Mouse (Mus musculus) intestine, embryonic 15.5 days (tissue): ENCODE data around the gene Man2a2. TPM values are rescaled to one million over a fixed set of nuclear protein-coding genes. Genes with fewer than 3 reads are reported as not detected.

ENCODE experiments used
- ATAC-seq: fragments of 200-750 bp; cut with Nextera tagmentation; 2 replicates; pipeline ENCODE4 v1.8.0; 2017; ENCODE audit warnings: moderate TSS enrichment, moderate library complexity
- H3K27ac ChIP-seq: fragments of 300-500 bp; sonication (generic); 2 replicates; pipeline ENCODE4 v1.5.1; 2015; ENCODE audit warnings: mild to moderate bottlenecking, inconsistent platforms
- H3K27me3 ChIP-seq: fragments of 300-500 bp; sonication (generic); replicated peaks from 2 replicates; pipeline ENCODE4 v1.6.1; 2015; ENCODE audit warnings: inconsistent platforms
- H3K36me3 ChIP-seq: fragments of 300-500 bp; sonication (generic); 2 replicates; pipeline ENCODE4 v1.6.1; 2015; ENCODE audit warnings: inconsistent platforms
- H3K4me1 ChIP-seq: fragments of 300-500 bp; sonication (generic); replicated peaks from 2 replicates; pipeline ENCODE4 v1.6.1; 2015; ENCODE audit warnings: inconsistent platforms
- H3K4me2 ChIP-seq: fragments of 300-500 bp; sonication (generic); replicated peaks from 2 replicates; pipeline ENCODE4 v1.6.1; 2015; ENCODE audit warnings: mild to moderate bottlenecking, inconsistent platforms
- H3K4me3 ChIP-seq: fragments of 300-500 bp; sonication (generic); replicated peaks from 2 replicates; pipeline ENCODE4 v1.5.1; 2015; ENCODE audit warnings: inconsistent platforms
- H3K9ac ChIP-seq: fragments of 300-500 bp; sonication (generic); 2 replicates; pipeline ENCODE4 v1.6.1; 2015; ENCODE audit warnings: inconsistent platforms
- H3K9me3 ChIP-seq: fragments of 300-500 bp; sonication (generic); 2 replicates; pipeline ENCODE4 v1.6.1; 2016; ENCODE audit warnings: inconsistent platforms
- WGBS: fragments of 180-500 bp; shearing (Covaris S2); methylation state at CpG from one replicate; pipeline ENCODE4 v1.1.7; 2015; 5-methylcytosine and 5-hydroxymethylcytosine counted together
- polyA plus RNA-seq: library from polyadenylated mRNA; unstranded; fragments of >200 nt; fragmentation: Nextera tagmentation; extraction: Ambion mirVana; gene quantifications from 2 replicates; pipeline ENCODE4 v1.2.1, GENCODE M21; 2015

Man2a2 gene
- polyA plus RNA-seq, 1 experiment from 2014 or later: 13.1 TPM

DNA sequence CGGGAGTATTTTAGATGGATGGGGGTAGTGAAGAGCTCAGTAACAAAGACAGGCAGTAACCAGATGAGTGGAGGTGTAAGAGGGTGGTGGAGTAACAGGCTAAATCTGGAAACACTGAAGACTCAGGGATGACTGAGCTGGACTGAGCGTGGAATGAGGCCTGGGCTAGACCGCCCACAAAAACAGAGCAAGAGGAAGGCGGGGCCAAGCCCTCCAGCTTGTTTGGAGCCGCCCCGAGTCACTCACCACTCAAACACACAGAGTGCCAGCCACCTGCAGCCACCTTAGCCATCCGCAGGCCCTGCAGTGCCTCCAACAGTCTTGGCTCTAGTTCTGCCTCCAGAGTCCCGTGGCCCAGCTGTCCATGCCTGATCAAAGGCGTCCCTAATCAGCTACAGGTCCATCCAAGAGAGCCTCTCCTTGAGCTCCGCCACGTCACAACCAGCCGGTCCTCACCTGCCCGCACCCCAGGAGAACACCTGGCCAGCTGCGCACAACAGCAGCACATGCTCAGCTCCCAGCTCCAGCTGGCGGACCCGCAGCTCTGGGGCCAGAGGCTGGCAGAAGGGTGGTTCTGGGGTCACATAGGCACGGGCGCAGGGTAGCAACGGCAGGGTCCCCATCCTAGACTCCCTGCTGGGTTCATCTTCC lies 51.2 kb downstream of the Man2a2 start:
- peaks cover 7% of the 10 kb centered on the region; the same call in 1 of the 2 replicates for H3K4me1 ChIP-seq
- H3K9me3 ChIP-seq: no peaks in the 10 kb centered on the region
- H3K27ac ChIP-seq: no peak overlapping the region
- H3K4me2 ChIP-seq: no peak overlapping the region
- H3K36me3 ChIP-seq: peaks cover 19% of the 10 kb centered on the region
- WGBS: 80% methylated on average over 19 of the region's 19 CpGs
- no peak overlapping the region for H3K4me3 ChIP-seq
- no peaks in the 10 kb centered on the region for H3K27me3 ChIP-seq
- ATAC-seq: no peak
- no peak overlapping the region for H3K9ac ChIP-seq

DNA sequence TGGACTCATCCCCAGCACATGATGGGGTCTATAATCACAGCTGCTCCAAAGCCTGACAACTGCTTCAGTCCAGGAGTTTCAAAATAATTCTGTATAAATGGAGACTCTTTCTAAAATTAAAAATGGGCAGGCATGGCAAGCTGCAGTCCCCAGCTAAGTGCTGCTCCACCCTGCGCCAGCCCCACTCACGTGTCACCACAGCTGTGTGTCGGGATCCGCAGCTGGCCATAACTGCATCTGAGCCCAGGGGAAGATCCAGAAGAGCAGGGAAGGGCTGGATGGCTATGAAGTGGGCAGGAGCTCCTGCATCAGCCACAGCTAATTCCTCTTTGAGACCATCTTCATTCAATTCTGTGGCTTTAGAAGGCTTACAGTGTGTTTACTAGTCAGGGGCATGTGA lies 52.5 kb downstream of the Man2a2 start:
- no peaks in the 10 kb centered on the region for H3K9me3 ChIP-seq
- ATAC-seq: no peak
- 89% methylated on average over 4 of the region's 4 CpGs for WGBS
- no peak overlapping the region for H3K27ac ChIP-seq
- H3K4me3 ChIP-seq: no peak overlapping the region
- H3K9ac ChIP-seq: no peak overlapping the region
- peaks cover 31% of the 10 kb centered on the region for H3K36me3 ChIP-seq
- 0 out of 2 replicates have a peak, but pooled peaks cover 6% of the 10 kb centered on the region for H3K4me1 ChIP-seq
- H3K4me2 ChIP-seq: no peak overlapping the region
- H3K27me3 ChIP-seq: no peaks in the 10 kb centered on the region

DNA sequence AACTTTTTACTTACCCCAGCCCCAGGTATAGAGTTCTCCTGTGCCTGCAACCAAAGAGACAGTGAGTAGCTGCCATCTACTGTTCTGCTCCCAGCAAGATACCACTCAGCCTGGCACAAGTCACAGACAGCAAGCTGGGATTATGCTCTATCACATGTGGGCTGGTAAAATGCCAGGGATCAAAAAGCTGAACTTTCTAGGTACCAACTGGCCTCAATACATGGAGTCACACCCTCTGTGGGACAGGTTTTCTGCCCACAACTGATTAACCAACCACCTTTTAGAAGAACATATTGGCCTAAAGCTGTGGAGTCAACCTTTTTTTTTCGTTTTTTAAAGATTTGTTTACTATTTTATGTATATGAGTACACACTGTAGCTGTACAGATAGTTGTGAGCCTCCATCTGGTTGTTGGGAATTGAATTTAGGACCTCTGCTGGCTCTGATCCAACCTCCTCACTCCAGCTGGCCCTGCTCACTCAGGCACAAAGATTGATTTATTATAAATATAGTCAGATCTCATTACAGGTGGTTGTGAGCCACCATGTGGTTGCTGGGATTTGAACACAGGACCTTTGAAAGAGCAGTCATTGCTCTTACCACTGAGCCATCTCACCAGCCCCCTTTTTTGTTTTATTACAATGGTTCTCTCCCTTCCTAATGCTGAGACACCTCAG lies 53.6 kb downstream of the Man2a2 start:
- Histone ChIP-seq H3K9ac (no peak overlapping the region), H3K36me3 (peaks cover 40% of the 10 kb centered on the region), H3K9me3 (no peaks in the 10 kb centered on the region), H3K27ac (no peak overlapping the region), H3K27me3 (no peaks in the 10 kb centered on the region), H3K4me3 (no peak overlapping the region), H3K4me2 (no peak overlapping the region), H3K4me1 (no peaks in the 10 kb centered on the region)
- 61% methylated on average over 1 of the region's 1 CpGs for WGBS
- no peak for ATAC-seq

DNA sequence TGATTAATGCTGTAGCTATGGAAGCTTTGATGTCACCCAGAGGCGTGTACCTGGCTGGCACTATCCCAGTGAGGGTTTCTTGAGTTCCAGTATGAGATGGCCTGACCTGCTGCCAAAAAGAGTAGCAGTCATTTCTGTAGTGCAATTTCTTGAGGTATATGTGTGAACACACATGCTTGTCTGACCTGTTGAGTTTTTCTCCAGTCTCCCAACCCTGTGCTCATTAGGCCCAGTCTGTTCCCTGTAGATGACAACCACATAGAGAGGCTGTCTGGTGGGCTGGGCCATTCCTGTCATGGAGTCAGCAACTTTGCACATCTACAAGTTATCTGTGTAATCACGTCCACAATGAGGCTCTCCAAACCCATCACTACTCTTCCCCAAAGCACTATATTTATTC lies 55.4 kb downstream of the Man2a2 start:
- Histone ChIP-seq H3K27ac (no peak overlapping the region), H3K27me3 (no peaks in the 10 kb centered on the region), H3K36me3 (peaks cover 52% of the 10 kb centered on the region)

DNA sequence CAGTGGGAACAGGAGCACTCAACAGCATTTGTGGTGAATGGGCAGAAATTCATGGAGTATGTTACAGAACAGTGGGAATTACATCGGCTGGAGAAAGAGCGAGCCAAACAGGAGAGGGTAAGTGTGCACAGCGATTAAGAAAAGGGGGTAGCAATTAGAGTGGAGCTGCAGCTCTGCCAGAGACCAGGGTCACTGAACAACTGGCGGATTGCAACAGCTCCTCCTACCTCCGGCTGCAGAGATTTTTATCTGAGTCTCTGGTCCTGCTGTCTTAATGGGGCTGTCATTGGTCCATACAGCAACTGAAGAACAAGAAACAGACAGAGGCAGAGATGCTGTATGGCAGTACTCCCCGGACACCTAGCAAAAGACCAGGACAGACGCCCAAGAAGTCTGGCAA lies 60.4 kb downstream of the Man2a2 start:
- 81% methylated on average over 7 of the region's 7 CpGs for WGBS
- Histone ChIP-seq H3K36me3 (peaks cover 76% of the 10 kb centered on the region), H3K9me3 (no peaks in the 10 kb centered on the region)

More for the DNA sequence above, 55.4 kb downstream of the Man2a2 start:
- WGBS: 89% methylated on average over 2 of the region's 2 CpGs
- ATAC-seq: no peak
- Histone ChIP-seq H3K4me3 (no peak overlapping the region), H3K4me2 (no peak overlapping the region), H3K4me1 (no peaks in the 10 kb centered on the region), H3K9me3 (no peaks in the 10 kb centered on the region), H3K9ac (no peak overlapping the region)

DNA sequence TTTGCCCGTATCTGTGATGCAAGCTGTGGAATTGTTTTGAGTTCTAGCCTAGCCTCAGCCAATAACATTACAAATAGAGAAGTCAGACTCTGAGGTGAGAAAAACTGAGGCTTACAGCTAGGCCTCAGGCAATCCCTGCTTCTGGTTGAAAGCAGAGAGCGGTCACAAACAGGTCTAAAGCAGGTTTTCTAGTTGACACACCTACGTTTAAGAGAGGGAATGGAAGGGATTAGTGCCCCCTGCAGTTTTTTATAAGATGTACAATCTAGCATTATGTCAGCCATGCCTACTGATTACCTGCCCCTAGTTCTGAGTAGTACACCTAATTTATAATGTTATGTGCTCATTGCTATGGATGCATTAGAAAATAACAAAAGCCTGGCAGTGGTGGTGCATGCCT lies 63.4 kb downstream of the Man2a2 start:
- WGBS: 87% methylated on average over 3 of the region's 3 CpGs
- no peak overlapping the region for H3K4me2 ChIP-seq
- H3K36me3 ChIP-seq: peaks cover 73% of the 10 kb centered on the region
- no peaks in the 10 kb centered on the region for H3K9me3 ChIP-seq
- H3K4me3 ChIP-seq: no peak overlapping the region
- no peak for ATAC-seq
- H3K27me3 ChIP-seq: no peaks in the 10 kb centered on the region
- no peak overlapping the region for H3K9ac ChIP-seq
- no peaks in the 10 kb centered on the region for H3K4me1 ChIP-seq
- H3K27ac ChIP-seq: no peak overlapping the region

More for the DNA sequence above, 60.4 kb downstream of the Man2a2 start:
- no peak overlapping the region for H3K27ac ChIP-seq
- no peak overlapping the region for H3K9ac ChIP-seq
- H3K27me3 ChIP-seq: no peaks in the 10 kb centered on the region
- no peak overlapping the region for H3K4me2 ChIP-seq
- no peak overlapping the region for H3K4me3 ChIP-seq
- no peaks in the 10 kb centered on the region for H3K4me1 ChIP-seq
- no peak for ATAC-seq

DNA sequence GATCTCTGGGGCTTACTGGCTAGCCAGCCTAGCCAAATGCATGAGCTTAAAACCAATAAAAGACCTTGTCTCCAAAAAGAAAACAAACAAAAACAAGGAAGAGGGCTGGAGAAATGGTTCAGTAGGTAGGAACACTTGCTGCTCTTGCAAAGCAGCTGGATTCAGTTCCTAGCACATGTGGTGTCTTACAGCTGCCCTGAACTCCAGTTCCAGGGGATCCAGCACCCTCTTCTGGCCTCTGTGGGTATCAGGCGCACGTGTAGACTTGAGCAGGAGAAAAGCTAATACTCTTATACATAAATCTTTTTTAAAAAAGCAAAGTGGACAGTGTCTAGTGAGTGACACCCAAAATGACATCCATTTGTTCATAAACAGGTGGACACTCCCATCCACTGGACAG lies 69.7 kb downstream of the Man2a2 start:
- H3K4me3 ChIP-seq: no peak overlapping the region
- peaks cover 47% of the 10 kb centered on the region for H3K36me3 ChIP-seq
- 87% methylated on average over 2 of the region's 2 CpGs for WGBS
- H3K9ac ChIP-seq: no peak overlapping the region
- no peaks in the 10 kb centered on the region for H3K9me3 ChIP-seq
- no peaks in the 10 kb centered on the region for H3K27me3 ChIP-seq
- no peak overlapping the region for H3K27ac ChIP-seq
- no peak overlapping the region for H3K4me2 ChIP-seq
- ATAC-seq: no peak
- H3K4me1 ChIP-seq: peaks cover 3% of the 10 kb centered on the region; the same call in 1 of the 2 replicates

DNA sequence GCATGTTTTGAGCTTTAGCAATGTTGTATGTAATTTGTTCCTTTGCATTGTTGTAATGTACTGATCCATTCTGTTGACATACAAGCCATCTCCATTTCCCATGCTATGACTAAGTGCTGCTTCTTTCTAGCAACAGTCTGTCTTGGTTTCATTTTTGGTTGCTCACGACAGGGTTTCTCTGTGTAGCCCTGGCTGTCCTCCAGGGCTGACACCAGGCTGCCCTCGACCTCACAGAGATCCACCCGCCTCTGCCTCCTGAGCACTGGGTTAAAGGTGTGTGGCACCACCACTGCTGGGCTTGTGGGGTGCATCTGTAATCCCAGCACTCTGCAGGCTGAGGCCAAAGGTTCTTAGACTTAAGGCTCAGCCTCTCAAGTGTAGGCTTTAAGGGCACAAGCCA lies 71.6 kb downstream of the Man2a2 start:
- peaks cover 3% of the 10 kb centered on the region; the same call in 1 of the 2 replicates for H3K4me1 ChIP-seq
- peaks cover 31% of the 10 kb centered on the region for H3K36me3 ChIP-seq
- H3K4me3 ChIP-seq: no peak overlapping the region
- H3K4me2 ChIP-seq: no peak overlapping the region
- no peaks in the 10 kb centered on the region for H3K9me3 ChIP-seq
- H3K27ac ChIP-seq: no peak overlapping the region
- H3K27me3 ChIP-seq: no peaks in the 10 kb centered on the region
- H3K9ac ChIP-seq: no peak overlapping the region
- WGBS: 79% methylated on average over 3 of the region's 3 CpGs
- no peak for ATAC-seq

Other genes with a start within 250 kb of the Man2a2 start
- gene Sema4b, start 184.5 kb downstream of the Man2a2 start, polyA plus RNA-seq: 16.8 and 16.9 TPM in 2 replicates
- gene Cib1, start 138.6 kb downstream of the Man2a2 start, polyA plus RNA-seq: 199 and 237 TPM in 2 replicates
- gene Gdpgp1, start 138.5 kb downstream of the Man2a2 start, polyA plus RNA-seq: 6.5 and 6.6 TPM in 2 replicates
- 0.96 and 1.3 TPM in 2 replicates for gene Ttll13, start 125.0 kb downstream of the Man2a2 start, polyA plus RNA-seq
- 51.3 and 52.8 TPM in 2 replicates for gene Ngrn, start 110.2 kb downstream of the Man2a2 start, polyA plus RNA-seq
- 12.7 and 14.8 TPM in 2 replicates for gene Vps33b, start 101.7 kb downstream of the Man2a2 start, polyA plus RNA-seq
- 118 and 121 TPM in 2 replicates for gene Prc1, start 76.9 kb downstream of the Man2a2 start, polyA plus RNA-seq
- gene Rccd1, start 46.9 kb downstream of the Man2a2 start, polyA plus RNA-seq: 9.3 and 10.7 TPM in 2 replicates
- gene Unc45a, start 30.4 kb downstream of the Man2a2 start, polyA plus RNA-seq: 37.0 and 37.6 TPM in 2 replicates
- gene Hddc3, start 28.3 kb downstream of the Man2a2 start, polyA plus RNA-seq: 14.7 and 15.4 TPM in 2 replicates
- gene Fes, start 16.6 kb upstream of the Man2a2 start, polyA plus RNA-seq: 11.2 and 11.5 TPM in 2 replicates
- gene Furin, start 34.1 kb upstream of the Man2a2 start, polyA plus RNA-seq: 9.3 and 10.7 TPM in 2 replicates
- 16.8 and 17.4 TPM in 2 replicates for gene Blm, start 163.7 kb upstream of the Man2a2 start, polyA plus RNA-seq